In the genomic region with DNA sequence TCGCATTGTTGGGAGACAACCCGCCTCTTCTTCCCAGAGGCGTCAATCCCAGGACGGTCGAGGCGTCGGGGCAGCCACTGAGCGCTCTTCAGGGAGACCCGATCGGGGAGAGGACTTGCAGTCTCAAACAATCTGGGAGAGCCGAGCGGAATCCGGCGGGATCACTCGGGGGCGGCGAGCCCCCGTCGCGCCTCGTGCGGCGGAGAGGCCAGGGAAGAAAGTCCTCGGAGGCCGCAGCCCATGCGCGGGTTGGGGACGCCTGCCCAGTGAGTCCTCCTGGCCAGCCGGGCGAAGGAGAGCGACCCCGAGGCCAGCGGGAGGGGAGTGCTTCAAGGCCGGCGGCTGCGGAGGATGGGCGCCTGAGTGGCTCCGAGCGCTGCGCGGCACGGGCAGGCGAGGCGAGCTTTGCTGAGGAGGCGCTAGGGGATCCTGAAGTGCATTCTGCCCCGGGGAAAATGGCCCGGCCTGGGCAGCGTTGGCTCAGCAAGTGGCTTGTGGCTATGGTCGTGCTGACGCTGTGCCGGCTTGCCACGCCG, we compare ENCODE assay signal across 9 mouse cellular contexts. TPM values are rescaled to one million over a fixed set of nuclear protein-coding genes. Genes with fewer than 3 reads are reported as not detected.
DNase-seq lines count a peak whose midpoint lies in the region; ATAC-seq lines count a peak whose summit lies in the region.
"Had no signal": no experiment of that assay in that cellular context is flagged by ENCODE, and none has a peak within 500 bp of the region (broad histone marks: within the 10 kb centered on the region; RNA-seq: fewer than 3 reads in every experiment).

No protein-coding gene starts in this region.

- H3K4me3 ChIP-seq in kidney, embryonic 16.5 days (ENCODE audit: low read length): peak overlapping the region; percentile 73

- DNase-seq in adrenal gland, adult 2 months: peak; percentile 75
- DNase-seq in adrenal gland, postnatal 4 days (ENCODE audit: low spot score in 2 of 2): no peak
- peak; percentile 10 to 35 for DNase-seq in B cell, adult 2 months
- DNase-seq in cerebellum, adult 9-10 months: peak; percentile 29
- peak; percentile 37 to 43 for DNase-seq in gastrocnemius, postnatal 4 days (ENCODE audit: low spot score in 2 of 2)
- peak; percentile 30 for DNase-seq in mesoderm, embryonic 11.5 days (ENCODE audit: low read depth, low spot score)
- peak; percentile 4 to 27 for DNase-seq in thymus, postnatal 36 days

- no peaks in the 10 kb centered on the region; the same call in 1 of the 2 replicates for H3K9me3 ChIP-seq in kidney, embryonic 16.5 days (ENCODE audit: low read length)
- H3K9me3 ChIP-seq: G1E had no signal

- no peaks in the 10 kb centered on the region for H3K36me3 ChIP-seq in kidney, embryonic 16.5 days (ENCODE audit: insufficient read depth, low read length)
- H3K36me3 ChIP-seq: G1E had no signal

- H3K27me3 ChIP-seq in kidney, embryonic 16.5 days (ENCODE audit: insufficient read depth, low read length): peaks cover 9% of the 10 kb centered on the region; the same call in 1 of the 2 replicates

- H3K27ac ChIP-seq in kidney, embryonic 16.5 days (ENCODE audit: low read length): peak overlapping the region; percentile 83

- H3K9ac ChIP-seq in kidney, embryonic 16.5 days (replicated peaks; ENCODE audit: low read length): peak overlapping the region; percentile 94

- 17% methylated on average over 51 of the region's 53 CpGs for WGBS in kidney, embryonic 16.5 days

- peak overlapping the region; percentile 58 for H3K4me2 ChIP-seq in kidney, embryonic 16.5 days (replicated peaks; ENCODE audit: low read depth, low read length)

- no peak for ATAC-seq in kidney, embryonic 16.5 days (ENCODE audit: low FRiP score, low TSS enrichment)

- H3K4me1 ChIP-seq in kidney, embryonic 16.5 days (ENCODE audit: insufficient read depth, low read length): peaks cover 24% of the 10 kb centered on the region

RNA-seq across cellular contexts. Expression of gene Efnb1, which starts 0.6 kb away (rescaled TPM):
- total RNA-seq in adrenal gland, adult 2 months (2021): 10 to 100 TPM; 51.0 to 52.1 TPM
- 56.6 and 60.9 TPM in 2 replicates for polyA plus RNA-seq in adrenal gland, adult 2 months (2012; rRNA removed)
- 100 to 1,000 TPM in 1 of 2 experiments, 10 to 100 TPM in 1; 92.4 to 101 TPM for total RNA-seq in adrenal gland, postnatal 4 days (2021)
- 10 to 100 TPM; 26.5 to 33.2 TPM for total RNA-seq in gastrocnemius, postnatal 4 days (2021)
- polyA plus RNA-seq in kidney, embryonic 16.5 days (2015; fragmentation: Nextera tagmentation; extraction: Ambion mirVana): 57.0 and 59.1 TPM in 2 replicates
- total RNA-seq: G1E had no signal
- polyA plus RNA-seq: G1E had no signal

Comparison
In these comparisons a context has a peak if more than half of its experiments do, and no peak if none do; other contexts are left out.
1. DNase-seq: peak in adrenal gland, adult 2 months (single experiment), B cell, adult 2 months (2 of 2), cerebellum, adult 9-10 months (single experiment), gastrocnemius, postnatal 4 days (2 of 2), mesoderm, embryonic 11.5 days (single experiment) and thymus, postnatal 36 days (2 of 2); none in adrenal gland, postnatal 4 days (0 of 2).